Mouse (Mus musculus) embryonic facial prominence, embryonic 15.5 days (tissue): ENCODE measurements around the gene Slc4a4. TPM values are rescaled to one million over a fixed set of nuclear protein-coding genes. Genes with fewer than 3 reads are reported as not detected.

Source experiments
- ATAC-seq: fragments of 200-750 bp; cut with Nextera tagmentation; 2 replicates; pipeline ENCODE4 v1.8.0; 2017; ENCODE audit warnings: low read depth, moderate TSS enrichment; ENCODE audit not compliant: insufficient number of reproducible peaks, low FRiP score, low TSS enrichment
- H3K27ac ChIP-seq: fragments of 300-500 bp; sonication (generic); replicated peaks from 2 replicates; pipeline ENCODE4 v1.5.1; 2015; ENCODE audit warnings: mild to moderate bottlenecking, inconsistent platforms
- H3K27me3 ChIP-seq: fragments of 300-500 bp; sonication (generic); 2 replicates; pipeline ENCODE4 v1.6.1; 2015; ENCODE audit warnings: inconsistent platforms
- H3K36me3 ChIP-seq: fragments of 300-500 bp; sonication (generic); 2 replicates; pipeline ENCODE4 v1.6.1; 2015; ENCODE audit warnings: mild to moderate bottlenecking, inconsistent platforms
- H3K4me1 ChIP-seq: fragments of 300-500 bp; sonication (generic); 2 replicates; pipeline ENCODE4 v1.6.1; 2015; ENCODE audit warnings: inconsistent platforms
- H3K4me2 ChIP-seq: fragments of 300-500 bp; sonication (generic); replicated peaks from 2 replicates; pipeline ENCODE4 v1.6.1; 2015; ENCODE audit warnings: mild to moderate bottlenecking, inconsistent platforms
- H3K4me3 ChIP-seq: fragments of 300-500 bp; sonication (generic); replicated peaks from 2 replicates; pipeline ENCODE4 v1.5.1; 2015; ENCODE audit warnings: mild to moderate bottlenecking, inconsistent platforms
- H3K9ac ChIP-seq: fragments of 300-500 bp; sonication (generic); 2 replicates; pipeline ENCODE4 v1.6.1; 2015; ENCODE audit warnings: inconsistent platforms
- H3K9me3 ChIP-seq: fragments of 300-500 bp; sonication (generic); replicated peaks from 2 replicates; pipeline ENCODE4 v1.6.1; 2016; ENCODE audit warnings: inconsistent platforms
- WGBS: fragments of 180-500 bp; shearing (Covaris S2); methylation state at CpG from one replicate; pipeline ENCODE4 v1.1.7; 2015; 5-methylcytosine and 5-hydroxymethylcytosine counted together
- polyA plus RNA-seq: library from polyadenylated mRNA; unstranded; fragments of >200 nt; fragmentation: Nextera tagmentation; extraction: Ambion mirVana; gene quantifications from 2 replicates; pipeline ENCODE4 v1.2.1, GENCODE M21; 2015

Slc4a4 gene
- polyA plus RNA-seq, 1 experiment from 2014 or later: 2.8 TPM

DNA sequence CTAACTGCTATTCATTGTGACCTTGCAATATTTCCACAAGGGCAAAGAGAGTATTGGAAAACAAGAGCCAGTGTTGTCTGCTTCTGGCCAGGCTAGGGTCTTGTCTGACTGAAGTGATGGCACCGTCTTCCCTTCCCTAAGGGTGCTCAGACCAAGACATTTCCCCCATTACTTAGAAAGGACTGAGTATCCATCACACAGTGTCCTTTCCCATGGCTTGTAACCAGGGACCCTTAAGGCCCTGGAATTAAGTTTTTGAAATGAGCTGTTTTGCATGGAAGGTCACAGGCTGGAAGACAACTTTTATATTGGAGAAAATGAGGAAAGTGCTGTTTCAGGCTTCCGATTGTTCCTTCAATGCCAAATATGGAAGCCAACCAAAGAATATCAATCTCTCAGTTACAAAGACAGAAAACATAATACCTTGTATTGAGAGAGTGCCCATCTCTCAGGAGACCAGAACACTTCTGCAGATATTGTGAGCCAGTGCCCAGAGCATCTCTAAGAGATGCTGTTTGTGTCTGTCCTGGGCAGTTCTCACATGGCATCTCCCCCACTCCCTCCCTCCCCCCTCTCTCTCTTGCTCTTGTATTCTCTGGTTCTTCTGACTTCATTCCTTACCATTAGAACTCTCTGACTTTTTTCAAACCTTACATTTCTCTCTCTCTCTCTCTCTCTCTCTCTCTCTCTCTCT is 284.6 kb downstream of the Slc4a4 start:
- WGBS: 85% methylated on average over 2 of the region's 2 CpGs
- Histone ChIP-seq H3K4me1 (no peaks in the 10 kb centered on the region), H3K9me3 (no peaks in the 10 kb centered on the region), H3K36me3 (no peaks in the 10 kb centered on the region), H3K27me3 (no peaks in the 10 kb centered on the region), H3K9ac (no peak overlapping the region), H3K4me2 (no peak overlapping the region), H3K4me3 (no peak overlapping the region), H3K27ac (no peak overlapping the region)
- no peak for ATAC-seq

- H3K27me3 ChIP-seq: no peaks in the 10 kb centered on the region
- no peaks in the 10 kb centered on the region for H3K4me1 ChIP-seq
- H3K4me3 ChIP-seq: no peak overlapping the region
- H3K27ac ChIP-seq: no peak overlapping the region
- ATAC-seq: no peak
- H3K4me2 ChIP-seq: no peak overlapping the region
- 59% methylated on average over 3 of the region's 3 CpGs for whole genome bisulfite sequencing
- H3K9ac ChIP-seq: no peak overlapping the region
- H3K36me3 ChIP-seq: no peaks in the 10 kb centered on the region
- H3K9me3 ChIP-seq: no peaks in the 10 kb centered on the region
Observed at GRCm38 (mm10) chr5:89190063-89190462, 303.4 kb downstream of the Slc4a4 start.

- 83% methylated on average over 3 of the region's 3 CpGs for WGBS
- no peak overlapping the region for H3K27ac ChIP-seq
- no peak overlapping the region for H3K4me3 ChIP-seq
- no peaks in the 10 kb centered on the region for H3K9me3 ChIP-seq
- H3K36me3 ChIP-seq: no peaks in the 10 kb centered on the region
- no peak for ATAC-seq
- H3K4me2 ChIP-seq: no peak overlapping the region
- H3K9ac ChIP-seq: no peak overlapping the region
- H3K27me3 ChIP-seq: no peaks in the 10 kb centered on the region
- H3K4me1 ChIP-seq: no peaks in the 10 kb centered on the region
Observed at GRCm38 (mm10) chr5:89194654-89195053, 308.0 kb downstream of the Slc4a4 start.

DNA sequence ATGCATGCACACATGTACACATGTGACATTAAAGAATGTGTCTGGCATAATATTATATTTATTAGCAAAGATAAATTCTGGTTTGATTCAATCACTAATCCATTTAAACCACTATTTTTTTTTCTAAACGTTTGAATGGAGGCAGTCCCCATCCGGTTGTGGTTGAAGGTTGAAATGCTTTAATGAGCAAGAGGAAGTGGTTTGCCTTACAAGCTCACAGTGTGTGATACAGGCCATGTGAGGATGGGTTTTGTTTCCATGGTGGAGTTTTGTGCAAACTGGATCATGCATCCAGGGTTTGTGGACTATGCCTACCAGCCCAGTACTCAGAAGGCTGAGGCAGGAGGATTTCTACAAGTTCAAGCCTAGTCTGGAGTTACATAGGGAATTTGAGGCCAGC is 311.9 kb downstream of the Slc4a4 start:
- no peak overlapping the region for H3K4me3 ChIP-seq
- H3K27ac ChIP-seq: no peak overlapping the region
- no peaks in the 10 kb centered on the region for H3K4me1 ChIP-seq
- WGBS: 45% methylated on average over 2 of the region's 2 CpGs
- no peaks in the 10 kb centered on the region for H3K36me3 ChIP-seq
- H3K9ac ChIP-seq: no peak overlapping the region
- no peak for ATAC-seq
- H3K4me2 ChIP-seq: no peak overlapping the region
- H3K9me3 ChIP-seq: no peaks in the 10 kb centered on the region
- no peaks in the 10 kb centered on the region for H3K27me3 ChIP-seq

DNA sequence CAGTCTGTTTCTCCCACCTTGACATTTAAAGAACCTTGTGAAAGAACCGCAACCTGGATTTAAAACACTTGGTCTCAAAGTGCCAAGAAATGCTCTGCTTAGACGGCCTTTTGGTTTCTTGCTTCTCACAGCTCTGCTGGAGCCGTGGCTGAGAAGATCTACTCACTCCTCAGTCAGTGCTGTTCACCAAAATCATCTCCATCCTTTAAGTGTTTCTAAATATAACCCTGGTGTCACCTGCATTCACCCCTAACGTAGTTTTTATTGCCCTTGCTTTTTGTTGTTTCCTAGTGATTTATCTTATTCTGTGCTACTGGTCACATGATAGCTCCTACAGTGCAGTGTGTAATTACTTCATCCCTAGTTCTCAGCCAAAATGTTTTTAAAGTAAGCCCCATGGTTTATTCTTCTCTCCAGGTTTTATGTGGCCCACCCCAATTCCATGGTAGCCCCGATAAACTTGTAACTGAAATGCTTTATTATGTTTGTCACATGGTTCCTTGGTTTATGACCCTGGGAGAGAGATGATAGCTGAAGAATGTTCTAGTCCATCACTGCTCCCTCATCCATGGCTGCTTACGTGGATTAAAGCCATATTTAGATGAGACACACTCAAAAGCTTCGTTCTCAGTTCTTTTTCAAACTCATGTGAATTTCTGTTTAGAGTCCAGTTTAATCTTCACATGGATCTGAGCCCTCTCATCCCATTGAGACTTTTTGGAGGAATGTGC is 323.5 kb downstream of the Slc4a4 start:
- no peak overlapping the region for H3K27ac ChIP-seq
- WGBS: 83% methylated on average over 7 of the region's 7 CpGs
- H3K27me3 ChIP-seq: no peaks in the 10 kb centered on the region
- no peaks in the 10 kb centered on the region for H3K36me3 ChIP-seq
- H3K9me3 ChIP-seq: no peaks in the 10 kb centered on the region
- no peak for ATAC-seq
- no peak overlapping the region for H3K9ac ChIP-seq
- H3K4me3 ChIP-seq: no peak overlapping the region
- no peaks in the 10 kb centered on the region for H3K4me1 ChIP-seq
- no peak overlapping the region for H3K4me2 ChIP-seq

DNA sequence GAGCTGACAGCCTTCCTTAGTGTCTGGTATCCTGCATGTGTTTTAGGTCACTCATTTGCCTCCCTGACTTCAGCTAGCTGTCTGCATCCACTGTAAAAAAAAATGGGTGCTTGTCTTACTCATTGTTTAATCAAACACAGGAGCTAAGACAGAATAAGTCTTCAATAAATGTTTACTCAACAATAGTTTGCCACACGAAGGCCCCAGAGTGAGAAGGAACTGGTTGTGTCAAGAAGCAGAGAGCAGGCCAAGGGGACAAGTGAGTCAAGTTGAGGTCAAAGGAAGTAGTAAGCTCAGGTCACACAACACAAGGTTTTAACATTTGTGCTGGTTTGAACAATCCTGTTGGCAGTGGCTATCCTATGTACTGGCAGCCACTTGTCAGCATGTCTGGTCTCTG is 324.4 kb downstream of the Slc4a4 start:
- Histone ChIP-seq H3K27me3 (no peaks in the 10 kb centered on the region), H3K27ac (no peak overlapping the region), H3K9ac (no peak overlapping the region), H3K4me3 (no peak overlapping the region), H3K9me3 (no peaks in the 10 kb centered on the region), H3K4me2 (no peak overlapping the region), H3K4me1 (no peaks in the 10 kb centered on the region), H3K36me3 (no peaks in the 10 kb centered on the region)
- 61% methylated on average over 1 of the region's 1 CpGs for WGBS
- ATAC-seq: no peak

DNA sequence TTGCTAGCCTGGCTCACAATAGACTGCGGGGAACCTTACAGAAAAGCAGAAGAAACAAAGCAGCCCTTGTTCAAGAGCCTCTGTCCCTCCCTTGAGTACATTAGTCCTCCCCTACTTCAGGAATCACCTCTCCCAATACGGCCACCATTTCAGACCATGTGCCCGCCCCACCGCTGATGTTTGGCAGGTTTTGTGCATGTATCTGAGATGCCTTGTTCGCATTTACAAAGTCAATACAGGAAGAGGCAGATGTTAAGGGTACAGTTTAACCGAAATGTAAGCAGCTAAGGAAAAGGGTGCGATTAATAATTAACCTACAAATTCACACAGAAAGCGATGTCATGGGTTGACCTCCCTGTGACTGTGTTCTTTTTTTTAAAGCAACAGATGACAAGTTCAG is 331.6 kb downstream of the Slc4a4 start:
- Histone ChIP-seq H3K9ac (no peak overlapping the region), H3K9me3 (no peaks in the 10 kb centered on the region), H3K4me2 (no peak overlapping the region), H3K4me3 (no peak overlapping the region), H3K4me1 (no peaks in the 10 kb centered on the region), H3K27ac (no peak overlapping the region), H3K36me3 (no peaks in the 10 kb centered on the region), H3K27me3 (no peaks in the 10 kb centered on the region)
- WGBS: 80% methylated on average over 8 of the region's 8 CpGs
- ATAC-seq: no peak

DNA sequence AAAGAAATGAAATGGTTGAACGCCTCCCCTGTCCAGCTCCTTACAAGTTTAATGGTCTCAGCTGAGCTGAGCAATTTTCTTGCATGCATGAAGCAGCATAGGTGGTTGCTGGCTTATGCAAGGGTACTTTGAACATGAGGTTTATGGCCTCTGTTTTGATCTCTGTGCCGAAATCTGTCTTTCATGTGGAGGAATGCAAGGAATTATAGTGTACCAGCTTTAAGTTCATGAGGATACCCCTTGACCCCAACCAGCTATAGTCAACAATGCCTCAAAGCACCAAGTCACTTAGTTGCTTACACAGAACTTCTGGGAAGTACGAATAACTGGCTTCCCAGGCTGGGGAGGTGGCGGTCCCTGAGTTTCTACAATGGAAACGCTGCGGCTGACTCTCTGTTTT is 332.1 kb downstream of the Slc4a4 start:
- Histone ChIP-seq H3K4me1 (no peaks in the 10 kb centered on the region), H3K4me3 (no peak overlapping the region), H3K27ac (no peak overlapping the region), H3K9ac (no peak overlapping the region), H3K9me3 (no peaks in the 10 kb centered on the region), H3K36me3 (no peaks in the 10 kb centered on the region), H3K4me2 (no peak overlapping the region), H3K27me3 (no peaks in the 10 kb centered on the region)
- 78% methylated on average over 6 of the region's 6 CpGs for WGBS
- ATAC-seq: no peak

GRCm38 (mm10) chr5:89221658-89222057 is 335.0 kb downstream of the Slc4a4 start:
- Histone ChIP-seq H3K27me3 (no peaks in the 10 kb centered on the region), H3K9me3 (no peaks in the 10 kb centered on the region), H3K27ac (no peak overlapping the region), H3K36me3 (no peaks in the 10 kb centered on the region), H3K4me3 (no peak overlapping the region), H3K4me1 (no peaks in the 10 kb centered on the region), H3K4me2 (no peak overlapping the region), H3K9ac (no peak overlapping the region)
- no peak for ATAC-seq
- 41% methylated on average over 1 of the region's 1 CpGs for WGBS

DNA sequence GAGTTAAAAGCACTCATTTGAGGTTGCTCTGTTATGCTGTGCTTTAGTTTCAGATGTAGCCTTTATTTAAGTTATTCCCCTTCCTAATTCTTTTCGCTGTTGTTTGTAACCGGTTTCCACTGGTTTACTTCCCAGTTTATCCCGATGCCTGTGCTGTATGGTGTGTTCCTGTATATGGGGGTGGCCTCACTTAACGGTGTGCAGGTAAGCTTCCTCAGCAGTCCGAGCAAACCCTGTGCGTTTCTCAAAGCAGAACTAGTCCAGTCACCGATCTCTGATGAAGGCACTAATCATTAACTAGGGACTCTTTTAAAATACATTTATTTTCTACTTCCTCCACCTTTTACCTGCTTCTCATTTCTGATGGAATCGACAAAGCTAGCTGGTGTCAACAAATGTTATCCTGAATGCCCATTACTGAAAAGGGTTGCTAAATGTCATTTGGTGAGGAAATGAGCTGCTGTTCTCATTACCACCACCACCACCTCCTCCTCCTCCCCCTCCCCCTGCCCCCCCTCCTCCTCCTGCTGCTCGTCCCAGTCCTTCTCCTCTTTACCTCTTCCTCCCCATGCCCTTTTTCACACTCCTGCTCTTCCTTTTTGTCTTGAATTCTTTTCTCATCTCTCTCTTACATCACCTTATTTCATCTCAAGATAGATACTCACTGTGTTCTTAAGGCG is 336.6 kb downstream of the Slc4a4 start:
- ATAC-seq: no peak
- H3K9me3 ChIP-seq: no peaks in the 10 kb centered on the region

GRCm38 (mm10) chr5:89223744-89224368 is 337.2 kb downstream of the Slc4a4 start:
- H3K9ac ChIP-seq: no peak overlapping the region
- H3K27me3 ChIP-seq: no peaks in the 10 kb centered on the region
- no peaks in the 10 kb centered on the region for H3K4me1 ChIP-seq
- no peaks in the 10 kb centered on the region for H3K36me3 ChIP-seq
- no peak overlapping the region for H3K27ac ChIP-seq
- H3K9me3 ChIP-seq: no peaks in the 10 kb centered on the region
- ATAC-seq: no peak
- no peak overlapping the region for H3K4me2 ChIP-seq
- H3K4me3 ChIP-seq: no peak overlapping the region
- WGBS: 56% methylated on average over 9 of the region's 9 CpGs

More for the DNA sequence above, 336.6 kb downstream of the Slc4a4 start:
- 64% methylated on average over 10 of the region's 10 CpGs for WGBS
- no peak overlapping the region for H3K9ac ChIP-seq
- H3K36me3 ChIP-seq: no peaks in the 10 kb centered on the region
- H3K4me3 ChIP-seq: no peak overlapping the region
- no peak overlapping the region for H3K4me2 ChIP-seq
- H3K4me1 ChIP-seq: no peaks in the 10 kb centered on the region
- no peak overlapping the region for H3K27ac ChIP-seq
- H3K27me3 ChIP-seq: no peaks in the 10 kb centered on the region
